Mouse (Mus musculus) intestine, embryonic 16.5 days (tissue): ENCODE measurements at regions not wholly inside any gene's neighbourhood (a gene's known extent, or its start where the extent isn't known, plus 50 kb on each side); places are given as distances from the start of the nearest gene placed in this dataset.
"Not testable (repeated sequence)": the region's sequence is repeated elsewhere in the genome, so short reads cannot be mapped to it uniquely, and the experiment has no call there.

Experiments used
- ATAC-seq: fragments of 200-750 bp; cut with Nextera tagmentation; 2 replicates; pipeline ENCODE4 v1.8.0; 2017; ENCODE audit warnings: moderate TSS enrichment, moderate library complexity
- H3K27ac ChIP-seq: fragments of 300-500 bp; sonication (generic); 2 replicates; pipeline ENCODE4 v1.5.1; 2014; ENCODE audit warnings: mild to moderate bottlenecking, low read length
- H3K27me3 ChIP-seq: fragments of 300-500 bp; sonication (generic); replicated peaks from 2 replicates; pipeline ENCODE4 v1.6.1; 2014; ENCODE audit warnings: low read length, control low read depth, mixed read lengths; ENCODE audit not compliant: control insufficient read depth, insufficient read depth
- H3K36me3 ChIP-seq: fragments of 300-500 bp; sonication (generic); 2 replicates; pipeline ENCODE4 v1.6.1; 2014; ENCODE audit warnings: low read length, control low read depth; ENCODE audit not compliant: control insufficient read depth, insufficient read depth
- H3K4me1 ChIP-seq: fragments of 300-500 bp; sonication (generic); 2 replicates; pipeline ENCODE4 v1.6.1; 2014; ENCODE audit warnings: low read length, control low read depth, mixed read lengths; ENCODE audit not compliant: control insufficient read depth, insufficient read depth
- H3K4me2 ChIP-seq: fragments of 300-500 bp; sonication (generic); 2 replicates; pipeline ENCODE4 v1.6.1; 2014; ENCODE audit warnings: low read depth, low read length, control low read depth
- H3K4me3 ChIP-seq: fragments of 300-500 bp; sonication (generic); 2 replicates; pipeline ENCODE4 v1.5.1; 2014; ENCODE audit warnings: mild to moderate bottlenecking, low read length
- H3K9ac ChIP-seq: fragments of 300-500 bp; sonication (generic); 2 replicates; pipeline ENCODE4 v1.6.1; 2014; ENCODE audit warnings: low read depth, low read length
- H3K9me3 ChIP-seq: fragments of 300-500 bp; sonication (generic); 2 replicates; pipeline ENCODE4 v1.6.1; 2016; ENCODE audit warnings: low read length, control low read depth; ENCODE audit not compliant: control insufficient read depth
- WGBS: fragments of 180-500 bp; shearing (Covaris S2); extraction: QIAGEN DNeasy Blood & Tissue Kit; methylation state at CpG from one replicate; pipeline ENCODE4 v1.1.7; 2014; 5-methylcytosine and 5-hydroxymethylcytosine counted together

GRCm38 (mm10) chr12:79986241-79986976 is 126.4 kb downstream of the Zfp36l1 start:
- Histone ChIP-seq H3K27ac (peak overlapping the region; percentile 87), H3K9ac (peak overlapping the region; percentile 63), H3K4me2 (no peak overlapping the region), H3K27me3 (no peaks in the 10 kb centered on the region), H3K4me3 (no peak overlapping the region), H3K9me3 (no peaks in the 10 kb centered on the region), H3K4me1 (peaks cover 44% of the 10 kb centered on the region), H3K36me3 (no peaks in the 10 kb centered on the region)
- 16% methylated on average over 9 of the region's 9 CpGs for WGBS
- peak; percentile 72 for ATAC-seq

GRCm38 (mm10) chr12:79984985-79985747 is 127.6 kb downstream of the Zfp36l1 start:
- Histone ChIP-seq H3K4me3 (no peak overlapping the region), H3K27ac (peak overlapping the region; percentile 61), H3K9ac (no peak overlapping the region), H3K4me1 (peaks cover 39% of the 10 kb centered on the region), H3K4me2 (no peak overlapping the region), H3K27me3 (no peaks in the 10 kb centered on the region), H3K9me3 (no peaks in the 10 kb centered on the region), H3K36me3 (no peaks in the 10 kb centered on the region)
- ATAC-seq = no peak
- whole genome bisulfite sequencing = 67% methylated on average over 5 of the region's 5 CpGs

- H3K27ac ChIP-seq = peak overlapping the region; percentile 52; the same call in 1 of the 2 replicates
- H3K4me2 ChIP-seq = no peak overlapping the region
- H3K27me3 ChIP-seq = no peaks in the 10 kb centered on the region
- no peak for ATAC-seq
- no peaks in the 10 kb centered on the region for H3K9me3 ChIP-seq
- peaks cover 30% of the 10 kb centered on the region for H3K4me1 ChIP-seq
- H3K9ac ChIP-seq = no peak overlapping the region
- H3K4me3 ChIP-seq = no peak overlapping the region
- H3K36me3 ChIP-seq = no peaks in the 10 kb centered on the region
- 56% methylated on average over 10 of the region's 10 CpGs for WGBS
Observed at GRCm38 (mm10) chr12:79984025-79984790, 128.6 kb downstream of the Zfp36l1 start.

- WGBS = 62% methylated on average over 6 of the region's 6 CpGs
Observed at GRCm38 (mm10) chr12:79983232-79983631, 129.6 kb downstream of the Zfp36l1 start.

GRCm38 (mm10) chr12:79982497-79982896 is 130.3 kb downstream of the Zfp36l1 start:
- not testable (repeated sequence) for H3K27me3 ChIP-seq, H3K4me3 ChIP-seq, ATAC-seq, H3K9me3 ChIP-seq, H3K36me3 ChIP-seq, H3K4me2 ChIP-seq, H3K27ac ChIP-seq, H3K9ac ChIP-seq
- peaks cover 22% of the 10 kb centered on the region for H3K4me1 ChIP-seq
- 49% methylated on average over 1 of the region's 1 CpGs for WGBS

More at GRCm38 (mm10) chr12:79983232-79983631, 129.6 kb downstream of the Zfp36l1 start:
- H3K4me2 ChIP-seq = no peak overlapping the region
- no peaks in the 10 kb centered on the region for H3K27me3 ChIP-seq
- H3K4me1 ChIP-seq = peaks cover 22% of the 10 kb centered on the region
- H3K36me3 ChIP-seq = no peaks in the 10 kb centered on the region
- H3K4me3 ChIP-seq = no peak overlapping the region
- H3K27ac ChIP-seq = no peak overlapping the region
- H3K9me3 ChIP-seq = no peaks in the 10 kb centered on the region
- no peak for ATAC-seq
- no peak overlapping the region for H3K9ac ChIP-seq

DNA sequence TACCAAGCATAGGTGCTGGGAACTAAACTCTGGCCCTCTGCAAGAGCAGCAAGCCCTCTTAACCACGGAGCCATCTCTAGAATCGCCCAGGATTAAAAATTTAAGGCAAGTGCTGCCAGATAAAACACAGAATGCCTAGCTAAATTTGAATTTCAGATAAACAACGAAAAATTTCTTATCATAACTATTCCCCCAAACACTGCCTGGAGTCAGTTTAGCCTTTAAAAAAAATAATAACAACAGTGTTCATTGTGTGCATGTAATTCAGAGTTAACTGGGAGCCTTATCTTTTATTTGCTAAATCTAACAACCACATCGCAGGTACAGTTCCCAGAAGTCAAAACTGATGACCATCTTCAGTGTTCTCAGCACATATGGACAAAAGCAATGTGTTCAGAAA is 132.1 kb downstream of the Zfp36l1 start:
- Histone ChIP-seq H3K4me1 (peaks cover 11% of the 10 kb centered on the region; the same call in 1 of the 2 replicates), H3K27ac (no peak overlapping the region), H3K4me3 (no peak overlapping the region), H3K27me3 (no peaks in the 10 kb centered on the region), H3K36me3 (no peaks in the 10 kb centered on the region), H3K9me3 (no peaks in the 10 kb centered on the region), H3K4me2 (no peak overlapping the region), H3K9ac (no peak overlapping the region)
- ATAC-seq = no peak
- 65% methylated on average over 4 of the region's 4 CpGs for WGBS

GRCm38 (mm10) chr12:79977136-79977535 is 135.7 kb downstream of the Zfp36l1 start:
- Histone ChIP-seq H3K9me3 (no peaks in the 10 kb centered on the region), H3K4me1 (peaks cover 17% of the 10 kb centered on the region), H3K36me3 (no peaks in the 10 kb centered on the region), H3K27ac (no peak overlapping the region), H3K27me3 (no peaks in the 10 kb centered on the region), H3K4me2 (no peak overlapping the region), H3K9ac (no peak overlapping the region), H3K4me3 (no peak overlapping the region)
- 96% methylated on average over 3 of the region's 3 CpGs for WGBS
- no peak for ATAC-seq

GRCm38 (mm10) chr12:79975466-79976239 is 137.2 kb downstream of the Zfp36l1 start:
- Histone ChIP-seq H3K9me3 (no peaks in the 10 kb centered on the region), H3K4me3 (no peak overlapping the region), H3K4me2 (no peak overlapping the region), H3K9ac (peak overlapping the region; percentile 40), H3K27ac (peak overlapping the region; percentile 91), H3K27me3 (no peaks in the 10 kb centered on the region), H3K4me1 (peaks cover 28% of the 10 kb centered on the region), H3K36me3 (no peaks in the 10 kb centered on the region)
- WGBS = 46% methylated on average over 9 of the region's 9 CpGs
- ATAC-seq = 0 out of 2 replicates have a peak, but pooled peaks have one; percentile 24
